Mouse (Mus musculus): Measurements from ENCODE around the gene Bud31. TPM values are rescaled to one million over a fixed set of nuclear protein-coding genes. Genes with fewer than 3 reads are reported as not detected.
A peak's percentile ranks its signal among the peaks of the same experiment; 100 is the strongest.

The Bud31 gene
- total and polyA plus RNA-seq, 3 experiments = 36.6 to 66.5 (median 56.5) TPM

GRCm38 (mm10) chr5:145118005-145118404, 22.2 kb upstream of the Bud31 start:
- H3K4me1 ChIP-seq (ENCODE audit: control insufficient read depth, insufficient read depth, low read length) = peaks cover 24% of the 10 kb centered on the region
- H3K4me3 ChIP-seq = no peak overlapping the region
- 0 out of 2 replicates have a peak, but pooled peaks have one; percentile 27 for TF ChIP-seq EP300 (IDR thresholded peaks at IDR 0.05; ENCODE audit: insufficient read depth, low read depth, low read length)
- TF ChIP-seq CTCF (IDR thresholded peaks at IDR 0.05) = no peak
- TF ChIP-seq POLR2A (IDR thresholded peaks at IDR 0.05; ENCODE audit: insufficient read depth, low read depth, low read length) = no peak
- H3K27ac ChIP-seq = peak overlapping the region; percentile 94
- no peaks in the 10 kb centered on the region; the same call in 1 of the 2 replicates for H3K27me3 ChIP-seq (ENCODE audit: control insufficient read depth, insufficient read depth, low read length)
- no peaks in the 10 kb centered on the region for H3K36me3 ChIP-seq (ENCODE audit: control insufficient read depth, insufficient read depth, low read length)
- intact Hi-C loops (cut with DNase I) = no loop called here
- DNase-seq = no peak
- H3K9ac ChIP-seq (ENCODE audit: low read depth, low read length) = no peak overlapping the region
- H3K79me2 ChIP-seq (replicated peaks; ENCODE audit: control insufficient read depth, insufficient read depth, low read length) = 0 out of 2 replicates have a peak, but pooled peaks cover 1% of the 10 kb centered on the region
- WGBS = 31% methylated on average over 6 of the region's 6 CpGs

- no peaks in the 10 kb centered on the region for H3K36me3 ChIP-seq (ENCODE audit: control insufficient read depth, insufficient read depth, low read length)
- no peak overlapping the region for H3K9ac ChIP-seq (ENCODE audit: low read depth, low read length)
- no peaks in the 10 kb centered on the region; the same call in 1 of the 2 replicates for H3K27me3 ChIP-seq (ENCODE audit: control insufficient read depth, insufficient read depth, low read length)
- peaks cover 24% of the 10 kb centered on the region for H3K4me1 ChIP-seq (ENCODE audit: control insufficient read depth, insufficient read depth, low read length)
- TF ChIP-seq CTCF (IDR thresholded peaks at IDR 0.05) = no peak
- no peak for TF ChIP-seq EP300 (IDR thresholded peaks at IDR 0.05; ENCODE audit: insufficient read depth, low read depth, low read length)
- no peak for TF ChIP-seq POLR2A (IDR thresholded peaks at IDR 0.05; ENCODE audit: insufficient read depth, low read depth, low read length)
- peak overlapping the region; percentile 50 for H3K27ac ChIP-seq
- WGBS = 90% methylated on average over 5 of the region's 5 CpGs
- no peak for DNase-seq
- intact Hi-C loops (cut with DNase I) = no loop called here
- H3K79me2 ChIP-seq (replicated peaks; ENCODE audit: control insufficient read depth, insufficient read depth, low read length) = 0 out of 2 replicates have a peak, but pooled peaks cover 1% of the 10 kb centered on the region
- H3K4me3 ChIP-seq = no peak overlapping the region
Measured at GRCm38 (mm10) chr5:145118461-145118860, 21.7 kb upstream of the Bud31 start.

- TF ChIP-seq EP300 (IDR thresholded peaks at IDR 0.05; ENCODE audit: insufficient read depth, low read depth, low read length) (no peak), CTCF (IDR thresholded peaks at IDR 0.05) (peak; percentile 63)
- H3K27ac ChIP-seq = no peak overlapping the region
- H3K4me3 ChIP-seq = no peak overlapping the region
- intact Hi-C loops (cut with DNase I) = no loop called here
- H3K4me1 ChIP-seq (ENCODE audit: control insufficient read depth, insufficient read depth, low read length) = peaks cover 24% of the 10 kb centered on the region
- DNase-seq = no peak
- WGBS = 90% methylated on average over 2 of the region's 2 CpGs
- H3K27me3 ChIP-seq (ENCODE audit: control insufficient read depth, insufficient read depth, low read length) = no peaks in the 10 kb centered on the region
- H3K9ac ChIP-seq (ENCODE audit: low read depth, low read length) = no peak overlapping the region
- 0 out of 2 replicates have a peak, but pooled peaks cover 1% of the 10 kb centered on the region for H3K79me2 ChIP-seq (replicated peaks; ENCODE audit: control insufficient read depth, insufficient read depth, low read length)
- H3K36me3 ChIP-seq (ENCODE audit: control insufficient read depth, insufficient read depth, low read length) = no peaks in the 10 kb centered on the region
Measured at GRCm38 (mm10) chr5:145119385-145119784, 20.8 kb upstream of the Bud31 start.

GRCm38 (mm10) chr5:145120921-145121320, 19.2 kb upstream of the Bud31 start:
- Histone ChIP-seq H3K27ac (peak overlapping the region; percentile 9; the same call in 1 of the 2 replicates), H3K27me3 (ENCODE audit: control insufficient read depth, insufficient read depth, low read length) (no peaks in the 10 kb centered on the region), H3K9ac (ENCODE audit: low read depth, low read length) (peak overlapping the region; percentile 2; the same call in 1 of the 2 replicates), H3K4me3 (no peak overlapping the region), H3K79me2 (replicated peaks; ENCODE audit: control insufficient read depth, insufficient read depth, low read length) (0 out of 2 replicates have a peak, but pooled peaks cover 1% of the 10 kb centered on the region), H3K36me3 (ENCODE audit: control insufficient read depth, insufficient read depth, low read length) (no peaks in the 10 kb centered on the region), H3K4me1 (ENCODE audit: control insufficient read depth, insufficient read depth, low read length) (peaks cover 24% of the 10 kb centered on the region)
- no peak for DNase-seq
- intact Hi-C loops (cut with DNase I) = no loop called here
- TF ChIP-seq CTCF (IDR thresholded peaks at IDR 0.05) = no peak
- TF ChIP-seq EP300 (IDR thresholded peaks at IDR 0.05; ENCODE audit: insufficient read depth, low read depth, low read length) = no peak
- no peak for TF ChIP-seq POLR2A (IDR thresholded peaks at IDR 0.05; ENCODE audit: insufficient read depth, low read depth, low read length)
- WGBS = 29% methylated on average over 7 of the region's 7 CpGs

- Histone ChIP-seq H3K4me1 (ENCODE audit: control insufficient read depth, insufficient read depth, low read length) (peaks cover 13% of the 10 kb centered on the region), H3K27ac (no peak overlapping the region), H3K4me3 (no peak overlapping the region), H3K27me3 (ENCODE audit: control insufficient read depth, insufficient read depth, low read length) (no peaks in the 10 kb centered on the region), H3K36me3 (ENCODE audit: control insufficient read depth, insufficient read depth, low read length) (no peaks in the 10 kb centered on the region), H3K79me2 (replicated peaks; ENCODE audit: control insufficient read depth, insufficient read depth, low read length) (0 out of 2 replicates have a peak, but pooled peaks cover 1% of the 10 kb centered on the region), H3K9ac (ENCODE audit: low read depth, low read length) (no peak overlapping the region)
- WGBS = 93% methylated on average over 19 of the region's 19 CpGs
- no peak for DNase-seq
- intact Hi-C loops (cut with DNase I) = no loop called here
- TF ChIP-seq POLR2A (IDR thresholded peaks at IDR 0.05; ENCODE audit: insufficient read depth, low read depth, low read length) = no peak
- no peak for TF ChIP-seq EP300 (IDR thresholded peaks at IDR 0.05; ENCODE audit: insufficient read depth, low read depth, low read length)
- no peak for TF ChIP-seq CTCF (IDR thresholded peaks at IDR 0.05)
Measured at GRCm38 (mm10) chr5:145123396-145123795, 16.8 kb upstream of the Bud31 start.

- intact Hi-C loops (cut with DNase I) = no loop called here
- Histone ChIP-seq H3K27ac (no peak overlapping the region), H3K9ac (ENCODE audit: low read depth, low read length) (no peak overlapping the region), H3K36me3 (ENCODE audit: control insufficient read depth, insufficient read depth, low read length) (no peaks in the 10 kb centered on the region), H3K4me1 (ENCODE audit: control insufficient read depth, insufficient read depth, low read length) (peaks cover 6% of the 10 kb centered on the region), H3K27me3 (ENCODE audit: control insufficient read depth, insufficient read depth, low read length) (no peaks in the 10 kb centered on the region), H3K79me2 (replicated peaks; ENCODE audit: control insufficient read depth, insufficient read depth, low read length) (0 out of 2 replicates have a peak, but pooled peaks cover 1% of the 10 kb centered on the region), H3K4me3 (no peak overlapping the region)
- no peak for TF ChIP-seq CTCF (IDR thresholded peaks at IDR 0.05)
- DNase-seq = no peak
- 90% methylated on average over 9 of the region's 9 CpGs for WGBS
Measured at GRCm38 (mm10) chr5:145126580-145126979, 13.6 kb upstream of the Bud31 start.

All from heart, adult 2 months (tissue).